Mouse (Mus musculus) embryonic fibroblast, embryonic 13.5 days (primary cell): ENCODE results near the gene Ppp3ca.

ENCODE experiments used
- CTCF ChIP-seq: IDR thresholded peaks from 2 replicates; pipeline ENCODE4 v1.5.1; 2011; ENCODE audit warnings: mild to moderate bottlenecking, control low read depth, low read length, moderate library complexity, borderline replicate concordance; ENCODE audit not compliant: insufficient read depth
- POLR2A ChIP-seq: IDR thresholded peaks from 2 replicates; pipeline ENCODE4 v1.6.1; 2011; ENCODE audit warnings: low read depth, mild to moderate bottlenecking, control low read depth, low read length, moderate library complexity

DNA sequence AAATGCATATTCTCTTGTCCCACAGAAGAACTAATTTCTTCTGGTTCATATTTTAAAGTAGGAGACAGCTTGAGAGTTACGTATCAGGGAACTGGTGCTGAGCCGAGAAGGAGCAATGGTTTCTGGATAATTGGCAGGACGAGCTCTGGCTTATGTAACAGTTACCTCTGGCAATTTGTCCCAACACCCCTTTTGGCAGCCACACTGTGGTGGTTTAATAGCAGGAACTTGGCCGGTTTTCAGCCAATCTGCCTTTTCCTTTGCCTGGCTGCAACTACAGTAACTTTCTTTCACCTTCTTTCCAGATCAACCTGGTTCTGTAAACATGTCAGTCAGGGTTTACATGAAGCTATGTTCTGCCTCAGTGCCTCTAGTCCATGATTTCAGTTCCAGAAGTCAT is 299.9 kb downstream of the Ppp3ca start:
- no peak for TF ChIP-seq CTCF
- no peak for TF ChIP-seq POLR2A
